Mouse (Mus musculus): ENCODE measurements around the gene Tbc1d23.

GRCm38 (mm10) chr16:57176276-57176675 is 55.0 kb downstream of the Tbc1d23 start:
- TF ChIP-seq CTCF (IDR thresholded peaks at IDR 0.05; ENCODE audit: low read depth, low read length) (no peak), POLR2A (IDR thresholded peaks at IDR 0.05; ENCODE audit: extremely low read depth, insufficient read depth, low read length) (no peak)
